Mouse (Mus musculus) spleen, postnatal 10 days (tissue): ENCODE data around the gene Tmem190.

Experiments used
- DNase-seq, 2 experiments: peaks; one replicate each; pipeline ENCODE4 v3.0.0; 2021 to 2022; ENCODE audit warnings: low spot score in 2 of 2

Tmem190 gene

DNA sequence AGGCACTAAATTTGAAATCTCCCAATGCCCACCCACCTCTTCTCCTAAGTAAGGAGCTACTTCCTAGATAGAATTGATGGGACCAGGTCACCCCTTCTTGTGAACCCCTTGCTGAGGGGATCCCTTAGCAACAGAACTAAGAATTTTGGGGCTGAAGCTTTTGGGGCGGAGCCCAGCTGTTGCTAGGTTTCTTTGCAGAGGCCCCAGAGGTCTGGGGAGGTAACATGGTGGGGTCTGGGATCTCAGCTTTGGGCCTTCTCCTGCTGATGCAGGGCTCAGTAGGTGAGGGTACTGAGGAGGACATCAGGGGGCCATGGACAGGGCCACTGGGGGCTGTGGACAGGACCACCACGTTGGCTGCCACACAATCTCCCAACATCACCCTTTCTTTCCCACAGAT, at the start of gene Tmem190, which contains the start of gene Il11:
Gene Tmem190 (plus strand): TSS at position 179 of the 400 bp plus-strand sequence.
Gene Il11 (minus strand): TSS at position 101 of the 400 bp plus-strand sequence.
- no peak for DNase-seq

DNA sequence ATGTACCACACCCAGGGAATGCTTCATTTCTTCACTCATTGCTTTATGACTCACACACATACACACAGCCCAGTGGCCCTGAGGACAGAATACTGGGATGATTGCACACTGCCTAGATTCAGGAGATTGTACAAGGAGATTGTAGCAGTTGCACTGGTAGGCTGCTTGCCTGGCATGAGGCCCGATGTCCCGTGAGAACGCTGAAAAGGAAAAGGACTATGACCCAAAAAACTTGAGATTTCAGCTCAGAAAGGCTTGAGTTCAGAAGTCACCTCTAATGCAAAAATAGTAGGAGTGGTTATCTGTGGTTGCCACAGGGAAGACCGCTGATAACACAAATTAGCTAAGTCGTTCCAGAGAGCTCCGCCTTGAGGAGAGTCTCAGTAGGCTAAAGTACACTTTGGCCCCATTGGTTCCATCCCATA, 49.8 kb upstream of the Tmem190 start:
- no peak for DNase-seq

DNA sequence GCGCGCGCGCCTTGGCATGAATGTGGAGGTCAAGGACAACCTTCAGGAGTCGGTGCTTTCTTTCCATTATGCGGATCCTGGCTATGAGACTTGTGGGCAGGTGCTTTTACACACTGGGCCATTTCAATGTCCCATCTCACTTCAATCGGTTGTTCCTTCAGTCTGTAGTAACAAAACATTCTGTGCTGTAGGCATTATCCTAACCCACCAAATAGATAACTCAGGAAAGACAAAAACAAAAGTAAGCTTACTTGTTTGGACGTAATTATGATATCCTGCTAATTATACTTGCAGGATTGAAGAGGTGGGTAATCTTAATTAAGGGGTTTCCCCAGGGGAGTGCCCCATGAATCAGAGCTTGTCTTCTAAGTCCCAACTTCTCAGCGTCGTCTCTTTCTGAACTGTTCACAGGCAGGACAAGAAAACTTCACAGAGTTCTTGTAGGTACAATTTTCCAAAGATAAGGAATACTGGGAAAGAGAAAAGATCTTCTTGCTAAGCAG, 43.6 kb upstream of the Tmem190 start:
- no peak for DNase-seq

DNA sequence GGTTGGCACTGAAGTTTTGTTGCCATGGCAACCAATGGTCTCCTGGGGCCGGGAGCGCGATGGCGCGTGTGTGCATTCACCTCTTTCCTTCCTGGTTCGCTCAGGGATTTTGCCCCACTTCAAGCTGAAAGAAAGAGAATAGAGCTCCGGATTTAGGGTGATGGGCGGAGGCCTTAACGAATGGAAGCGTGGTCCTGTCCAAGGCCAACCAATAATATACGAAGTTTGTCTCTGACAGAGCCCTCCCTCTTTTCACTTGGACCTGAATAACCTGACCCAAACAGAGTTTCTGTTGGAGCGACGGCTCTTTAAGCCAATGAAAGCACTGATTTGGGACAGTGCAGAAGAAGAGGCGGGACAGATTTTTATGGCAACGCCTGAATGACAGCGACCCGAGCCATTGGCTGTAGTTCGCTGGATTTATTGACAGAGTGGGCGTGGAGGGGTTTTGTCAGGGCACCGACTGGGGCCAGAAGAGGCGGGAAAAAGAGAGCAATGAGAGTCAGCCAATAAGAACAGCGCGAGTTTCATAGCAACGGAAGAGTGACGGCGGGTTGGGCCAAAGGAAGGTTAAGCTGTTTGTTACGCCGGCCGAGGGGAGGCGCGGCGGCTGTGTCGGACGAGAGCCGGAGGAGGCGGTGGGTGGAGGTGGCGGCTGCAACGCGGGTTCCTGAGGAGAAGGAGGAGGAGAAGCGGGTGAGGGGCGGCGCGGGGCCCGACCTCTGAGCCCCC, 43.0 kb upstream of the Tmem190 start, which contains the start of gene Kmt5c:
Gene Kmt5c (plus strand): TSS at position 572 of the 732 bp plus-strand sequence.
- DNase-seq: peak; percentile 82 to 94

DNA sequence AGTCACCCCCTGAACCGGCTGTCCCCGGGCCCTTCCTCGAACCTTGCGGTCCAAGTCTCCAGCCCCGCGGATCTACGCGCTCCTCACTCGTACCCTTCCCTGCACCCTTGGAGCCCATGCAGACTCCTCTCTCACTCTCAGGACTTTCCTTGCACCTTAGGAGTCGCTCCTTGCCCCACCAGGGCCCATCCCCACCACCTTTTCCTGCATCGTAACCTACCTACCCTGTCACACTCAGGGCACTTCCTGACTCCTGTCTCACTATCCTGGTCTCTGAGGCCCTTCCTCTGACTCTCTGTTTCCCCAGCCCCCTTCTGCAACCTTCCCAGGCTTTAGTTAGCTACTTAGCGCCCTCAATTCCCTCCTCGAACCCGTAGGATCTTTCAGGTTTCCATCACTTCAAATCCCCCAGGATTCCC, 42.4 kb upstream of the Tmem190 start:
- DNase-seq: peak in 1 of 2 experiments; percentile 67

DNA sequence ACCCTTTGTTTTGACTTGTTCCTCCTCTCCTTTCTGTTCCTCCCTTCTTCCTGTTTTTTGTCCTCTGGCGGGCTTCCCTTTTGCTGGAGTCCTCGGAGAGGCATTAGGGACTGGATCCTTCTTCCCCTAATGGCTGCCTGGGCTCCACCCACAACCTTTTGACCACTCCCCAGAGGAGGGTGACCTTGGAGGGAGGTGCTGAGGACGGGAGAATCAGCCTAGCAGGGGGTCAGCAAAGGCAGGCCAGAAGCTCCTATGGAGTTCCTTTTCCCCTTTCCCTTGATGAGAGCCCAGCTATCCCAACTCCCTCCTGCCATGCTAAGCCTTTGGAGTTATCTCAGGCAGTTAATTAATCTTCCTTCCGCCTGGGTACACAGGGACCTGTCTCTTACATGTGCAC, 41.6 kb upstream of the Tmem190 start:
- peak; percentile 72 for DNase-seq

DNA sequence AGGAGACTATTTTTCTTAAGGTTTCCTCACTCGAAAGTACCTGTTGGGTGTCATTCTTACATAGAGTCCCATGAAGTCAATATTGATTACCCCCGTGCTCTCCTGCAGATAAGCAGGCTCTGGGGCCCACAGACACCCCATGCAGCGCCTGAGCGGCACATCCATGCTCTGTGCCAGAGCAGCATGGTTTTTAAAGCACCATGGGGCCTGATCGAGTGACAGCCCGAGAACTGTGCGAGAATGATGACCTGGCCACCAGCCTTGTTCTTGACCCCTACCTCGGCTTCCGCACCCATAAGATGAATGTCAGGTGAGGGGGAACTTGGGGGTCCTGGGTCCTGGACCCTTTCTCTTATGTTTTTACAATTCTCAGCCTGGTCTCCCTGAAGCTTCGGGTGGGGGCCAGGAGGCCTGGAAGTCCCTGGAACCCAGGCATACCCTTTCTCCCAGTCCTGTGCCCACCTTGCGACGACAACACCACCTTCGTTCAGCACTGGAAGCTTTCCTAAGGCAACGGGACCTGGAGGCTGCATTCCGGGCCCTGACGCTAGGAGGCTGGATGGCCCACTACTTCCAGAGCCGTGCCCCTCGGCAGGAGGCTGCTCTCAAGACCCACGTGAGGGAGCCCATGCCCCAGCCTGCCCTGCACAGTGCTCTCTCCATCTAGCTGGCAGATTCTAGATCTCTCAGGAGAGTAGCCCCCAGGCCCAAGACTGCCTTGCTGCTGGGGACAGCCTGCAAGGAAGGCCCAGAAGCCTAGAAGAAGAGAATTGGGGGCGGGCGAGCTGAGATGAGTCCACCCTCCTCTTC, 40.9 kb upstream of the Tmem190 start:
- peak in 1 of 2 experiments; percentile 41 for DNase-seq

DNA sequence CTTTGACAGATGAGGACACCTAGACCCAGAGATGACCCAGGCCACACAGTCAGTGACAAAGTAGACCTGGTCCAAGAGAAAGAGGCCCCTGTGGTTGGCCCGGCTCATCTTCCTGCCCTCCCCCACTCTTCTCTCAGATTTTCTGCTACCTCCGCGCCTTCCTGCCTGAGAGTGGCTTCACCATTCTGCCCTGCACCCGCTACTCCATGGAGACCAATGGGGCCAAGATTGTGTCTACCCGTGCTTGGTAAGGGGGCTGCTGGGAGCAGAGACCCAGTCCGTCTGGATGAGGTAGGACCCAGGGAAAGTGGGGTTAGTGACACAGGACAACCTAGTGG, 40.3 kb upstream of the Tmem190 start:
- DNase-seq: no peak

DNA sequence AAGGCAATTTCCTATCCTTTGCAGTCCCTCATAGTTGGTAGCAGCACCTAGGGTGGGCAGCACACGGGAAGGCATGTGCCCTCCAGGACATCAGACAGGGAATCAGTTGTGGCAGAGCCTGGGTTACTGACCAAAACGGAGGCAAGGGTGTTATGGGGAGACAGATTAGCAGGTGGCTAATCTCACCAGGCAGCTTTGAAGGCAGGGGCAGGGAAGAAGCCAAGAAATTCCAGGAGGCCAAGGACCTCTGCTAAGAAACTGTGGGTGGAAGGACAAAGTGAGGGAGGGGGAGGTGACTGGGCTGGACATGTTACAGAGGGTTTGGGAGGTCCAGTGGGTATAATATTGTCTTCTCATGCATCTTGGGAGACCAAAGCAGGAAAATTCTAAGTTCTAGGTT, 39.4 kb upstream of the Tmem190 start:
- DNase-seq: peak in 1 of 2 experiments; percentile 55

DNA sequence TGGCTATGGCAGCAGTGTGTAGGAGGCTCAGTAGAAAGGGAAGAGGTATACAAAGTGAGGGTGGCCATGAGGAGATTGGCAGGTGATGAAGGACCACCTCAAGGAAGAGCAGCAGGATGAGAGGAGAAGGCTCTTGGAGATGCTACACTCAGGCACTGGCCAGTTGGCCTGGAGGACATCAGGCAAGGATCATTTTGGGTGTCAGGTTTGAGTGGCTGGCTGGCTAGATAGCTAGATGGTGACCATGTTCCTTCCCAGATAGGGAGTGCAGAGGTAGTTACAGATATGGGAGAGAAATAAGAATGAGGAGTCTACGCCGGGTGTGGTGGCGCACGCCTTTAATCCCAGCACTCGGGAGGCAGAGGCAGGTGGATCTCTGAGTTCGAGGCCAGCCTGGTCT, 37.9 kb upstream of the Tmem190 start:
- DNase-seq: no peak

DNA sequence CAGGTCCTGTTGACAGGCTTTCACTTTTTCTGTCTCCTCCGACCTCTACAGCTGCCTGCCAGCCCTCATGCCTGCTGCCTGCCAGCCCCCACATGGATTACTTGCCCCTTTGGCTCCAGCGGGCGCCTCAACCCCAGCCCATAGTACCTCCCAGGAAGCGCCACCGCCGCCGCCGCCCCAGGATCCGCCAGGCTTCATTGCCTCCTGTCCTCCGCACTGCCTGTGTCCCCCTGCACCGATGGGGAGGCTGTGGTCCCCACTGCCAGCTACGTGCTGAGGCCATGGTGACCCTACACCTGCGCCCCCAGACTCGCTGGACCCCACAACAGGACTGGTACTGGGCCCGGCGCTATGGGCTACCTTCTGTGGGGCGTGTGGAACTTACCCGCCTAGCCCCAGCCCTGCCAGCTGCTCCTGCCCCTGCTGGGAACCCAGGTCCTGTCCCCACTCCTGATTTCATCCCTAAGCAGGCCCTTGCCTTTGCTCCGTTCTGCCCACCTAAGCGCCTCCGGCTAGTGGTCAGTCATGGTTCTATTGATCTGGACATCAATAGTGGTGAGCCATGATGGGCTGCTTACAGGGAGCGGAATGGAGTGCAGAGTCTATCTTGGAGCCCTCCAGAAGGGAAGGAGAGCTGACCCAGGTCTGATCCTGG, 36.3 kb upstream of the Tmem190 start:
- no peak for DNase-seq

DNA sequence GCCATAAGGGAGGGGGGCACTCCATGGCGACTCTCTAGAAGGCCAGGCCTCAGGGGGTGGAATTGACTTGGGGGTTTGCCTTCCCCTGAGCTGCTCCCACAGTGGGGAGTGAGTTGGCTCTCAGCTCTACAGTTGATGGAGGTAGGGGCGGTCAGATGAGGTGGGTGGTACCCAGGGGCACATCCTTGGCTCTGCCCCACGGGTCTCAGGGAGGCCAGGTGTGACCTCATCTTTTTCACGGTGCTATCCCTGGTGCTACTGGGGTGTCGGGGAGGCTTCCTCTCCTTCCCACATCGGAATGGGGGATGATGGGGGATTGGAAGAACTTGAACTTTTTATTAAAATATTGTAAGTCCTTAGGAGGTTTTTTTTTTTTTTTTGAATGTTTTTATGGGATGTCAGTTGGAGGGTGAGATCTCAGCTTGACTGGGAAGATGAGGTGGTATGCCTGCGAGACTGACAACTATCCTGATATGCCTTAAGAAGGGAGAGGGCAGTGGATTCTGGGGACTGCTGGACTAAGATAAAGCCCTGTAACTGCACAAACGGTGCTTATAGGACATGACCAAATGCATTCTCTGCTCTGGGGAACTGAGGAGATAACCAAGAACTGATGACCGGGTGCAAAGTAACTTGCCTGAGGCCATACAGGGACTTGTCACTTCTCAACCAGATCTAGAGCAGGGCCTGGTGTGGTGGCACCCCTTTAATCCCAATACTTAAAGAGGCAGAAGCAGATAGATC, 35.4 kb upstream of the Tmem190 start:
- peak in 1 of 2 experiments; percentile 27 for DNase-seq

DNA sequence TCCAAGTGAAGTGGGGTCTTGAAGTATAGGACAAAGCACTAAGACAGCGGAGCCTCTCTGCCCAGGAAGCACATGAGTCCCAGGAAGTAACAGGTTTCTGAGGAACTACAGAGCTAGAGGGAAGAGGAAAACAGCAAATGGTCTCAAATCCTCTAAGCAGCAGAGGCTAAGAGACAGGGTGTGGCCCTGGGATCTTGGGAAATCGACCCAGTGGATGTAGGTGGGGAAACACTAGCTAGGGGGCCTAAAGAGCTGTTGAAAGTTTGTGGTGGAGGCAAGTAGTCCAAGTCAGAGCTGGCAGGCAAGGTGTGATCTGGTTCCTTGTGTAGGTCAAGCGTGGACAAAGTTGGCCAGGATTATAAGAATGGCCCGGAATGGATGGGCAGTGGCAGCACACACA, 34.4 kb upstream of the Tmem190 start:
- DNase-seq: no peak

DNA sequence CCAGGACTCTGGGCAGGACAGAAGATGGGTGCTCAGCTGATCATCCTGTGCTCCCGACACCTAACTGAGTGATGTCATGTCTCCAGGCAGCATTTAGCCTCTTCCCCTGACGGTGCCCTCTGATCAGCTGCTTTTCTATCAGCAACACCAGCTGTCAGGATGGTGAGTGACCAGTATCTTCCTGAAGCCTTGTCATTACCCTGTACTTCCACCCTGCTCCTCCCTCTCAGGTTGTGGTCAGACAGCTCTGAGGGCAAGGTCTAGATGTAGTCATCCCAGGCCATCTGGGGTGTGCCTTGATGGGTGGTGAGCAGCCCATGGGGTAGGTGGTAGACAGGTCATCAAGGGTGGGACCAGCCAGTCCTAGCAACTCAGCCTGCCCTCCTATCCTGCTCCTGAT, 33.6 kb upstream of the Tmem190 start:
- DNase-seq: no peak

DNA sequence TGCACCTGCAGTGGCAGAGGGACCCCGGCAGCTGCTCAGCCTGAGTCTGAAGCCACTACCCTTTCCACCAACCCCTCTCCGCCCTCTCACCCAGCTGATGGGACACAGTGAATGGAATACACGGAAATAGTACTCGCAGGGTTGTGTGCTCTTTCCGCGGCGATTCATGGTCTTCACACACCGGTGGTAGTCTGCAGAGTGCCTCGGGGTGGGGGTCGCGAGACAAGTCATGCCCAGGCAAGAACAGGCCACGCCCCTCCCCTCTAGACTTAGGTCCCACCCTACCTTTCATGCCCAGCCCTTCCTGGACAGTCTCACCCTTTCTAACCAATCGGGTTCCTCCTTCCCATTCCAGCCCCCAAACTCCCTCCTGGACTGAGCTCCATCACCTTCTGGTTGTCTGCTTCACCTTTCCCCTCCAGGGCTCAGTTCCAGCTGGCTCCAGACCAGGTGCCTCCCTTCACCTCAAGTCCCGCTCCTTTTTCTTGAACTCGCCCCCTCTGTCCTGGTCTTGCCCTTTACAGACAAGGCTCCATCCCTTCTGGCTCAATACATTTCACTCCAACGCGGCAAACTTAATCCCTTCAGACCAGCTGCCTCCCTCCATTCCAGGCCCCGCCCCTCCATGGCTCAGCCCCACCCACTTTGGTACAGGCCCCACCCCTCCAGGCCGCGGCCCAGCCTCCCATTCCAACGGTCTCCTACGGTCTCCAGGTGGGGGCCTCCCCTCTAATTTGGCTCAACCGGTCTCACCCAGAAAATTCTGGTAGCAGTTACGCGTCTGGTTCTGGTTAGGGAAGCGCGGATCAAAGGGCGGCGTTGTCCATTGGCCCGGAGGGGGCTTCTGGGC, 30.5 kb upstream of the Tmem190 start:
- peak in 1 of 2 experiments; percentile 86 for DNase-seq

DNA sequence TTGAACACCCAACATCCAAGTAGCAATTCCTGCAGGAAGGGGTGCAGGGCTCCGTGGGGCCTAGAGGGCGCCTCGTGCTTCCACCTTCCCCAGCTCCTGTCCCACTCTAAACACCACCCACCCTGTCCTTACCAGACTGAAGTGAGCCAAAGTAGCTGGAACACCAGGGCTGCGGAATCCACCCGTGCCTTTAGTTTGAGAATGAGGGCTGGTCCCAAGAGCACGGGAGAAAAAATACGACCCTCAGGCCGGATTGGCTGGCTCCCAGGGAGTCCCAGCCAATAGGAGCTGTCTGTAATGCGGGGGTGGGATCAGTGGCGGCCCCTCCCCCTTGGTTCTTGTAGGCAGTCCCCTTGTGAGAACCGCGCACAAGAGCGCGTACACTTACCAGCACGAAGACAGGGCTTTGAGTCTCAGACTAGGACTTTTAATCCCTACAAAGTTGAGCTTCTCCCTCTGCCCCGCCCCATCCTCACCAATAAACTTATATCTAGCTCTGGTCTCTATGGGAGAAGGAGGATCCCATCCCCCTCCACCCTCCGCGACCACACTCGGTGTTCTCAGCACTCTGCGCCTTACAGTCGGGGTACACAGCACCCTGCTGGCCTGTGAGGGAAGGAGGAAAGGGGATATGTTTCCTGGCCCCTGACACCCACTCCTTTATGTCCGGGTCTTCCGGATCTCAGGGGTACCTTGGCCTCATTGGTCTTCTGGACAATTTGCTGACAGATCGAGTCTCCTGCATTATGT, 29.7 kb upstream of the Tmem190 start, which contains the start of gene Cox6b2:
Gene Cox6b2 (minus strand): TSS at position 274 of the 750 bp plus-strand sequence.
- DNase-seq: peak; percentile 79 to 90

DNA sequence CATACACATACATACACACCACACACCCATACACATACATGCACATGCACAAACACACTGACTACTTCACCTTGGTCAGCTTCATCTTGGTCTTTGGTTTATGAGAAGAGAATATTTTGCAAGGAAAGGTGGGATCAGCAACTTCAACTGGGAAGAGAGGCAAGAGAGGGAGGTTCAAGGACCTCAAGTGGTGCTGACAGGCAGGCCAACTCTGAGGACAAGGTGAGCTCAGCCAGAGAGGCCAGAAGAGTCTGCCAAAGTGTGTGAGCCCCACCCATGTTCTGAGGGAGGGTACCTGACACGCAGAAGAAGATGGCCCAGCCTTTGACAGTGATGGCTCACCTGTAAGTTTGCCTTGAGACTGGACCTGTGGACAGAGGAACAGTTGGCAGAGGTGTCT, 23.1 kb upstream of the Tmem190 start:
- DNase-seq: no peak

DNA sequence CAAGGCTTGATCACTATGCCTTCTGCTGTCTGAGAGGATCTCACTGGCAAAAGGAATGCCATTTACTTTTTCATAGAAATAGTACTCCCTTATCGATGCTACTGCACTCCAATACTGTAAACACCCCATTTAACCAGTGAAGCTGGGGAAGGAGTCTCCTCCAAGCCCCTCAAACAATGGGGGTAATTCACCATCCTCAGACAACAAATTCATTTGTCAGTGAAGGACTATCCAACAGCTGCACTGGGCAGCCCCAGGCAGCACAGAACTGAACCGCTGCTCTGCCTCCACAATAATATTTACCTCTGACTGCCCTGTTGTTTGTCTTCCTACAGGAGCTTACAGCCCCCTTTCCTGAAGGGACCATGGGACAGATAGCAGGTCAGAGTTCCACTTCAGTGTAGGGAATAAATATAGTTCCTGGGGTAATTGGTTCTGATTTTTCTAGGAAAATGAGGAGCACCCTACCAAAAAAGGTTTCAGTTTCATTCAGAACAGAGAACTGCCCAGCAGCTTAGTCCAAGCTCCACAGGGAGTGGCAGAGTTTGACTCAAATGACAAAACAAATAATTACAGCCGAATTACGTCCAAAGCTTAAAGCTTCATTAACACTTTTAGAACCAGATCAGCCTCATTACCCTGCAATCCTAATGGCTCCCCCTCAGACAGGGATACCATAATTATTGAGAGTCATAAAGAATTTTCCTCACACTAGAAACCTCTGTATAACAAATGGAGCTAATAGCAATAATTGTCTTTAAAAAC, 17.6 kb upstream of the Tmem190 start:
- no peak for DNase-seq

DNA sequence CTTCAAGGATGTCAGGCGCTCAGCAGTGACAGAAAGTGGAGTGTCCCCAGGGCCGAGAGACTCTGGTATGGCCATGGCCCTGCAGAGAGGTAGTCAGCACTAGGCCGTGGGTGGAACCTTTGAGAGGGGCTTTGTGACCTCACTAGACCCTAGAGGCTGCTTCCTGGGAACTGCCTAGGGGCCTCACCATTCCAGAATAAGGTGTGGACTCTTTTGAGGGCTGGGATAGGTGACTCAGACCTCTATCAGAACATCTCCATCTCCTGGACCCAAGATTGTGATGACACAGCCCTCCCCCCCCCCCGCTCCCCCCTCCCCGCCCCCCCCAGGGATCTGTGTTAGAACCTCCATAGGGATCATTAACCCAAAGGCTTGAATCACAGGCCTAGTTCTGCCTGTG, 11.5 kb upstream of the Tmem190 start, which contains the start of gene Fam71e2:
Gene Fam71e2 (minus strand): TSS at position 101 of the 400 bp plus-strand sequence.
- no peak for DNase-seq
